Mouse (Mus musculus) forebrain, embryonic 14.5 days (tissue): ENCODE data around the gene Sema3f. TPM values are rescaled to one million over a fixed set of nuclear protein-coding genes. Genes with fewer than 3 reads are reported as not detected.

Source experiments
- ATAC-seq: fragments of 200-750 bp; cut with Nextera tagmentation; 2 replicates; pipeline ENCODE4 v1.8.0; 2017; ENCODE audit warnings: mild to moderate bottlenecking, moderate library complexity
- DNase-seq: peaks from one replicate; pipeline ENCODE4 v3.0.0-alpha.2; 2015; ENCODE audit warnings: low spot score
- H3K27ac ChIP-seq: fragments of 300-500 bp; sonication (generic); 2 replicates; pipeline ENCODE4 v1.5.1; 2014; ENCODE audit warnings: low read depth, mild to moderate bottlenecking, control low read depth, low read length, moderate library complexity
- H3K27me3 ChIP-seq: fragments of 300-500 bp; sonication (generic); replicated peaks from 2 replicates; pipeline ENCODE4 v1.6.1; 2014; ENCODE audit warnings: low read length, control low read depth, mixed read lengths; ENCODE audit not compliant: control insufficient read depth, insufficient read depth
- H3K36me3 ChIP-seq: fragments of 300-500 bp; sonication (generic); 2 replicates; pipeline ENCODE4 v1.6.1; 2014; ENCODE audit warnings: low read length, control low read depth; ENCODE audit not compliant: control insufficient read depth, insufficient read depth
- H3K4me1 ChIP-seq: fragments of 300-500 bp; sonication (generic); 2 replicates; pipeline ENCODE4 v1.6.1; 2014; ENCODE audit warnings: antibody characterized with exemption, low read length, control low read depth; ENCODE audit not compliant: control insufficient read depth, insufficient read depth
- H3K4me2 ChIP-seq: fragments of 300-500 bp; sonication (generic); 2 replicates; pipeline ENCODE4 v1.6.1; 2014; ENCODE audit warnings: mild to moderate bottlenecking, control low read depth, low read length
- H3K4me3 ChIP-seq: fragments of 300-500 bp; sonication (generic); 2 replicates; pipeline ENCODE4 v1.5.1; 2014; ENCODE audit warnings: low read depth, low read length, control low read depth
- H3K9ac ChIP-seq: fragments of 300-500 bp; sonication (generic); 2 replicates; pipeline ENCODE4 v1.6.1; 2014; ENCODE audit warnings: mild to moderate bottlenecking, low read length, control low read depth, moderate library complexity
- H3K9me3 ChIP-seq: fragments of 300-500 bp; sonication (generic); replicated peaks from 2 replicates; pipeline ENCODE4 v1.6.1; 2016; ENCODE audit warnings: low read length, control low read depth, mixed read lengths; ENCODE audit not compliant: control insufficient read depth
- WGBS: fragments of 180-500 bp; shearing (Covaris S2); extraction: QIAGEN DNeasy Blood & Tissue Kit; methylation state at CpG from one replicate; pipeline ENCODE4 v1.1.7; 2014; 5-methylcytosine and 5-hydroxymethylcytosine counted together
- polyA plus RNA-seq: library from polyadenylated mRNA; unstranded; fragments of >200 nt; fragmentation: Nextera tagmentation; extraction: Ambion mirVana; gene quantifications from 2 replicates; pipeline ENCODE4 v1.2.1, GENCODE M21; 2014

Sema3f gene
- polyA plus RNA-seq, 1 experiment from 2014 or later: 7.4 TPM

GRCm38 (mm10) chr9:107723292-107723691 is 13.0 kb upstream of the Sema3f start:
- Histone ChIP-seq H3K27me3 (no peaks in the 10 kb centered on the region), H3K4me1 (peaks cover 22% of the 10 kb centered on the region), H3K4me2 (peak overlapping the region; percentile 24; the same call in 1 of the 2 replicates), H3K9me3 (no peaks in the 10 kb centered on the region), H3K27ac (no peak overlapping the region), H3K4me3 (no peak overlapping the region), H3K36me3 (no peaks in the 10 kb centered on the region), H3K9ac (0 out of 2 replicates have a peak overlapping the region, but pooled peaks have one; percentile 32)
- 17% methylated on average over 6 of the region's 6 CpGs for WGBS
- ATAC-seq: peak; percentile 31; the same call in 1 of the 2 replicates
- DNase-seq: no peak

- WGBS: 81% methylated on average over 10 of the region's 10 CpGs
- no peak overlapping the region for H3K9ac ChIP-seq
- no peak for ATAC-seq
- no peaks in the 10 kb centered on the region for H3K27me3 ChIP-seq
- no peaks in the 10 kb centered on the region for H3K9me3 ChIP-seq
- H3K4me1 ChIP-seq: peaks cover 23% of the 10 kb centered on the region
- H3K36me3 ChIP-seq: no peaks in the 10 kb centered on the region
- no peak overlapping the region for H3K4me2 ChIP-seq
- H3K27ac ChIP-seq: no peak overlapping the region
- no peak for DNase-seq
- H3K4me3 ChIP-seq: no peak overlapping the region
These were observed 8.7 kb upstream of the Sema3f start for GRCm38 (mm10) chr9:107718781-107719540.

- Histone ChIP-seq H3K4me2 (no peak overlapping the region), H3K27me3 (no peaks in the 10 kb centered on the region), H3K27ac (no peak overlapping the region), H3K4me1 (peaks cover 9% of the 10 kb centered on the region), H3K4me3 (no peak overlapping the region), H3K9ac (no peak overlapping the region), H3K9me3 (no peaks in the 10 kb centered on the region), H3K36me3 (no peaks in the 10 kb centered on the region)
- WGBS: 42% methylated on average over 6 of the region's 6 CpGs
- no peak for DNase-seq
- no peak for ATAC-seq
These were observed 6.7 kb upstream of the Sema3f start for GRCm38 (mm10) chr9:107716951-107717350.

GRCm38 (mm10) chr9:107715632-107716031 is 5.4 kb upstream of the Sema3f start:
- 84% methylated on average over 2 of the region's 2 CpGs for WGBS
- Histone ChIP-seq H3K9me3 (no peaks in the 10 kb centered on the region), H3K4me1 (peaks cover 9% of the 10 kb centered on the region), H3K27me3 (0 out of 2 replicates have a peak, but pooled peaks cover 4% of the 10 kb centered on the region), H3K27ac (no peak overlapping the region), H3K4me3 (no peak overlapping the region), H3K36me3 (no peaks in the 10 kb centered on the region), H3K9ac (no peak overlapping the region), H3K4me2 (no peak overlapping the region)
- no peak for DNase-seq
- no peak for ATAC-seq

GRCm38 (mm10) chr9:107714221-107714952 is 4.1 kb upstream of the Sema3f start:
- DNase-seq (no peak), ATAC-seq (no peak)
- Histone ChIP-seq H3K36me3 (no peaks in the 10 kb centered on the region), H3K4me3 (no peak overlapping the region), H3K9me3 (no peaks in the 10 kb centered on the region), H3K27me3 (peaks cover 4% of the 10 kb centered on the region; the same call in 1 of the 2 replicates), H3K4me1 (peaks cover 9% of the 10 kb centered on the region), H3K4me2 (no peak overlapping the region), H3K9ac (peak overlapping the region; percentile 25; the same call in 1 of the 2 replicates), H3K27ac (no peak overlapping the region)
- 17% methylated on average over 12 of the region's 12 CpGs for WGBS

- ATAC-seq (peak; percentile 9; the same call in 1 of the 2 replicates), DNase-seq (no peak)
- Histone ChIP-seq H3K27me3 (peaks cover 12% of the 10 kb centered on the region; the same call in 1 of the 2 replicates), H3K9me3 (no peaks in the 10 kb centered on the region), H3K9ac (peak overlapping the region; percentile 88), H3K4me1 (peaks cover 25% of the 10 kb centered on the region), H3K4me3 (peak overlapping the region; percentile 68), H3K36me3 (peaks cover 11% of the 10 kb centered on the region; the same call in 1 of the 2 replicates), H3K4me2 (peak overlapping the region; percentile 94), H3K27ac (peak overlapping the region; percentile 78; the same call in 1 of the 2 replicates)
- 2% methylated on average over 44 of the region's 55 CpGs for WGBS
These were observed 1.1 kb downstream of the Sema3f start for GRCm38 (mm10) chr9:107709096-107709696.

- H3K4me3 ChIP-seq: peak overlapping the region; percentile 68
- H3K9ac ChIP-seq: peak overlapping the region; percentile 88
- no peaks in the 10 kb centered on the region for H3K9me3 ChIP-seq
- H3K27me3 ChIP-seq: peaks cover 12% of the 10 kb centered on the region; the same call in 1 of the 2 replicates
- ATAC-seq (no peak), DNase-seq (no peak)
- WGBS: 7% methylated on average over 21 of the region's 21 CpGs
- peak overlapping the region; percentile 94 for H3K4me2 ChIP-seq
- peaks cover 17% of the 10 kb centered on the region for H3K36me3 ChIP-seq
- peaks cover 22% of the 10 kb centered on the region for H3K4me1 ChIP-seq
- peak overlapping the region; percentile 81 for H3K27ac ChIP-seq
These were observed 1.7 kb downstream of the Sema3f start for GRCm38 (mm10) chr9:107708439-107709095.

GRCm38 (mm10) chr9:107707701-107708438 is 2.4 kb downstream of the Sema3f start:
- Histone ChIP-seq H3K27ac (peak overlapping the region; percentile 81), H3K36me3 (peaks cover 19% of the 10 kb centered on the region), H3K27me3 (peaks cover 12% of the 10 kb centered on the region; the same call in 1 of the 2 replicates), H3K4me3 (peak overlapping the region; percentile 68), H3K4me2 (peak overlapping the region; percentile 94), H3K4me1 (peaks cover 24% of the 10 kb centered on the region), H3K9me3 (no peaks in the 10 kb centered on the region), H3K9ac (peak overlapping the region; percentile 88)
- ATAC-seq: peak; percentile 33
- DNase-seq: peak; percentile 69
- 5% methylated on average over 17 of the region's 17 CpGs for WGBS
